Mouse (Mus musculus): ENCODE data around the gene Agbl1.

The Agbl1 gene

GRCm38 (mm10) chr7:76389240-76389639 is 159.6 kb downstream of the Agbl1 start:
- no peak for DNase-seq (ENCODE audit: low read depth in 1 of 2, low spot score in 2 of 2)

GRCm38 (mm10) chr7:76392296-76392940 is 162.7 kb downstream of the Agbl1 start:
- no peak for DNase-seq (ENCODE audit: low read depth in 1 of 2, low spot score in 2 of 2)

- DNase-seq (ENCODE audit: low read depth in 1 of 2, low spot score in 2 of 2) = no peak
Observed at GRCm38 (mm10) chr7:76392941-76393817, 163.5 kb downstream of the Agbl1 start.

- DNase-seq (ENCODE audit: low read depth in 1 of 2, low spot score in 2 of 2) = no peak
Observed at GRCm38 (mm10) chr7:76407930-76408557, 178.4 kb downstream of the Agbl1 start.

- no peak for DNase-seq (ENCODE audit: low read depth in 1 of 2, low spot score in 2 of 2)
Observed at GRCm38 (mm10) chr7:76409020-76409419, 179.3 kb downstream of the Agbl1 start.

GRCm38 (mm10) chr7:76410403-76411180 is 180.9 kb downstream of the Agbl1 start:
- no peak for DNase-seq (ENCODE audit: low read depth in 1 of 2, low spot score in 2 of 2)

GRCm38 (mm10) chr7:76411933-76412587 is 182.4 kb downstream of the Agbl1 start:
- no peak for DNase-seq (ENCODE audit: low read depth in 1 of 2, low spot score in 2 of 2)

GRCm38 (mm10) chr7:76416084-76416597 is 186.5 kb downstream of the Agbl1 start:
- DNase-seq (ENCODE audit: low read depth in 1 of 2, low spot score in 2 of 2) = no peak

GRCm38 (mm10) chr7:76438581-76438980 is 208.9 kb downstream of the Agbl1 start:
- no peak for DNase-seq (ENCODE audit: low read depth in 1 of 2, low spot score in 2 of 2)

GRCm38 (mm10) chr7:76438988-76439387 is 209.3 kb downstream of the Agbl1 start:
- DNase-seq (ENCODE audit: low read depth in 1 of 2, low spot score in 2 of 2) = no peak

- no peak for DNase-seq (ENCODE audit: low read depth in 1 of 2, low spot score in 2 of 2)
Observed at GRCm38 (mm10) chr7:76462361-76463001, 232.8 kb downstream of the Agbl1 start.

- DNase-seq (ENCODE audit: low read depth in 1 of 2, low spot score in 2 of 2) = no peak
Observed at GRCm38 (mm10) chr7:76466427-76466826, 236.7 kb downstream of the Agbl1 start.

- no peak for DNase-seq (ENCODE audit: low read depth in 1 of 2, low spot score in 2 of 2)
Observed at GRCm38 (mm10) chr7:76474233-76474632, 244.5 kb downstream of the Agbl1 start.

GRCm38 (mm10) chr7:76485546-76485945 is 255.9 kb downstream of the Agbl1 start:
- no peak for DNase-seq (ENCODE audit: low read depth in 1 of 2, low spot score in 2 of 2)

- no peak for DNase-seq (ENCODE audit: low read depth in 1 of 2, low spot score in 2 of 2)
Observed at GRCm38 (mm10) chr7:76487519-76487918, 257.8 kb downstream of the Agbl1 start.

GRCm38 (mm10) chr7:76524291-76524690 is 294.6 kb downstream of the Agbl1 start:
- no peak for DNase-seq (ENCODE audit: low read depth in 1 of 2, low spot score in 2 of 2)

- DNase-seq (ENCODE audit: low read depth in 1 of 2, low spot score in 2 of 2) = no peak
Observed at GRCm38 (mm10) chr7:76546456-76546855, 316.8 kb downstream of the Agbl1 start.

- DNase-seq (ENCODE audit: low read depth in 1 of 2, low spot score in 2 of 2) = no peak
Observed at GRCm38 (mm10) chr7:76547313-76547712, 317.6 kb downstream of the Agbl1 start.

- no peak for DNase-seq (ENCODE audit: low read depth in 1 of 2, low spot score in 2 of 2)
Observed at GRCm38 (mm10) chr7:76551860-76552259, 322.2 kb downstream of the Agbl1 start.
